Mouse (Mus musculus): ENCODE measurements around the gene Gm45717. TPM values are rescaled to one million over a fixed set of nuclear protein-coding genes. Genes with fewer than 3 reads are reported as not detected.
A peak's percentile ranks its signal among the peaks of the same experiment; 100 is the strongest.

The Gm45717 gene
- polyA plus RNA-seq, 2 experiments = not detected

DNA sequence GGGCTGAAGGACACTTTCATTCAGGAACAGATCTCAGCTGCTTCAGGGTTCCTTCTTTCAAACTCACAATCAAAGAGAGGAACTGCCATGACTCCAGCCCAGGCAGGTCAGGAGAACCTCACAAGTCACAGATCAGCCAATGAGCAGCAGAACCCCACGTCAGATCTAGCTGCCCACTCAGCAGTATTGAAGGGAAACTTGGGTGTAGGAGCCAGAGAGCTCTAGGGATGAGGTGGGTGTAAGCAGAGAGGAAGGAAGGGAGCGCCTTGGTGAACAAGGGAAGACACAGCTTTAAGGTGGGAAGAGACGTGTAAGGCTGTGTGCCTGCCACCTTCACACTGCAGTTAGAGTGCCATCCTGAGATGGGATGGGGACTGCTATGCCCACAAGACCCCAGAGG, 43.4 kb downstream of the Gm45717 start:
- Histone ChIP-seq H3K4me1 (ENCODE audit: control insufficient read depth, insufficient read depth, low read length) (0 out of 2 replicates have a peak, but pooled peaks cover 3% of the 10 kb centered on the region), H3K4me2 (replicated peaks; ENCODE audit: low read depth, low read length, severe bottlenecking) (no peak overlapping the region), H3K9me3 (ENCODE audit: control insufficient read depth, low read length) (no peaks in the 10 kb centered on the region), H3K9ac (ENCODE audit: low read depth, low read length, severe bottlenecking) (no peak overlapping the region), H3K36me3 (ENCODE audit: control insufficient read depth, insufficient read depth, low read length) (no peaks in the 10 kb centered on the region), H3K27ac (replicated peaks; ENCODE audit: low read depth, low read length) (no peak overlapping the region), H3K27me3 (ENCODE audit: control insufficient read depth, insufficient read depth, low read length) (no peaks in the 10 kb centered on the region), H3K4me3 (replicated peaks; ENCODE audit: low read length) (no peak overlapping the region)
- DNase-seq (ENCODE audit: low spot score) = no peak
- no peak for ATAC-seq (ENCODE audit: low FRiP score, low read depth)
- TF ChIP-seq POLR2A (IDR thresholded peaks at IDR 0.05; ENCODE audit: borderline replicate concordance, extremely low read depth, insufficient read depth, insufficient read length) = no peak
- 66% methylated on average over 3 of the region's 3 CpGs for WGBS

DNA sequence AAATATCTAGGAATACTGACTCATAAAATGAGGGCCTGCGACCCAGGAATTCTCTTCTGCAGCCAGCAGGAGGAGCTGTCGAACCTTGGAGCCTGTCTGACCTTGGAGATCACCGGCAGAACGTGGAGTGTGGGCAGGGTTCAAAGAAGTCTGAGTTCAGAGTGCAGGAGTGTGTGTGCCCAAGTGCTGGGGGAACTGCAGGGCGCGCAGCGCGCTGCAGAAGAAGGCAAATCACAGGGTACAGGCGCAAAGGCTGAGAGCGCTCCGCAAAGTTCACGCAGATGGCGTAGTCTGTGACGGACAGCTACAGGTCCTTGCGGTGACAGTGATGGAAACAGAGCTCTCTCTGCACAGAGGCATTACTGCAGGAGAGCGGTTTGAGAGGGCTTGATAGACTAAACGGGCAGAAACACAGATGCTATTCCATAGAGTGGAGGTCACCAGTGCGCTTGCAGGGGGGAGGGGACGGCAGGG, 47.1 kb downstream of the Gm45717 start:
- Histone ChIP-seq H3K27me3 (ENCODE audit: control insufficient read depth, insufficient read depth, low read length) (no peaks in the 10 kb centered on the region), H3K9ac (ENCODE audit: low read depth, low read length, severe bottlenecking) (peak overlapping the region; percentile 44), H3K36me3 (ENCODE audit: control insufficient read depth, insufficient read depth, low read length) (no peaks in the 10 kb centered on the region), H3K9me3 (ENCODE audit: control insufficient read depth, low read length) (no peaks in the 10 kb centered on the region), H3K4me2 (replicated peaks; ENCODE audit: low read depth, low read length, severe bottlenecking) (peak overlapping the region; percentile 73), H3K27ac (replicated peaks; ENCODE audit: low read depth, low read length) (no peak overlapping the region), H3K4me3 (replicated peaks; ENCODE audit: low read length) (peak overlapping the region; percentile 35), H3K4me1 (ENCODE audit: control insufficient read depth, insufficient read depth, low read length) (0 out of 2 replicates have a peak, but pooled peaks cover 3% of the 10 kb centered on the region)
- WGBS = 5% methylated on average over 19 of the region's 19 CpGs
- no peak for TF ChIP-seq POLR2A (IDR thresholded peaks at IDR 0.05; ENCODE audit: borderline replicate concordance, extremely low read depth, insufficient read depth, insufficient read length)
- DNase-seq (ENCODE audit: low spot score) (peak; percentile 64), ATAC-seq (ENCODE audit: low FRiP score, low read depth) (peak; percentile 82)

GRCm38 (mm10) chr7:140908181-140908580, 47.6 kb downstream of the Gm45717 start:
- Histone ChIP-seq H3K4me3 (replicated peaks; ENCODE audit: low read length) (no peak overlapping the region; the same call in 1 of the 2 replicates), H3K4me2 (replicated peaks; ENCODE audit: low read depth, low read length, severe bottlenecking) (peak overlapping the region; percentile 73), H3K9ac (ENCODE audit: low read depth, low read length, severe bottlenecking) (no peak overlapping the region), H3K4me1 (ENCODE audit: control insufficient read depth, insufficient read depth, low read length) (0 out of 2 replicates have a peak, but pooled peaks cover 3% of the 10 kb centered on the region), H3K9me3 (ENCODE audit: control insufficient read depth, low read length) (no peaks in the 10 kb centered on the region), H3K27me3 (ENCODE audit: control insufficient read depth, insufficient read depth, low read length) (no peaks in the 10 kb centered on the region), H3K27ac (replicated peaks; ENCODE audit: low read depth, low read length) (no peak overlapping the region), H3K36me3 (ENCODE audit: control insufficient read depth, insufficient read depth, low read length) (no peaks in the 10 kb centered on the region)
- DNase-seq (ENCODE audit: low spot score) (no peak), ATAC-seq (ENCODE audit: low FRiP score, low read depth) (no peak)
- no peak for TF ChIP-seq POLR2A (IDR thresholded peaks at IDR 0.05; ENCODE audit: borderline replicate concordance, extremely low read depth, insufficient read depth, insufficient read length)
- 51% methylated on average over 7 of the region's 7 CpGs for WGBS

DNA sequence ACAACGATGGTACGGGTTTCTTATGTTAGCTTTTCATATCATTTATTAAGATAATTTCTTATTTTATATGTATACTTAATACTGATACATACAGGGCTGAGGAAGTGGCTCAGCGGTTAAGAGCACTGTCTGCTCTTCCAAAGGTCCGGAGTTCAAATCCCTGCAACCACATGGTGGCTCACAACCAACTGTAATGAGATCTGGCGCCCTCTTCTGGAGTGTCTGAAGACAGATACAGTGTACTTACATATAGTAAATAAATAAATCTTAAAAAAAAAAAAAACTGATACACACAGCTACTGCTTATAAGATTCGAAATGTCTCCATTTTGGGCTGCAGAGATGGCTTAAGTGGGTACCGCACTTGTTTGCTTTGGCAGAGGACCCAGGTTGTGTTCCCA, 48.0 kb downstream of the Gm45717 start:
- no peak overlapping the region for H3K27ac ChIP-seq (replicated peaks; ENCODE audit: low read depth, low read length)
- H3K9ac ChIP-seq (ENCODE audit: low read depth, low read length, severe bottlenecking) = no peak overlapping the region
- no peak overlapping the region for H3K4me3 ChIP-seq (replicated peaks; ENCODE audit: low read length)
- H3K4me1 ChIP-seq (ENCODE audit: control insufficient read depth, insufficient read depth, low read length) = 0 out of 2 replicates have a peak, but pooled peaks cover 3% of the 10 kb centered on the region
- 84% methylated on average over 7 of the region's 7 CpGs for WGBS
- no peaks in the 10 kb centered on the region for H3K9me3 ChIP-seq (ENCODE audit: control insufficient read depth, low read length)
- no peaks in the 10 kb centered on the region for H3K27me3 ChIP-seq (ENCODE audit: control insufficient read depth, insufficient read depth, low read length)
- DNase-seq (ENCODE audit: low spot score) (no peak), ATAC-seq (ENCODE audit: low FRiP score, low read depth) (no peak)
- no peak for TF ChIP-seq POLR2A (IDR thresholded peaks at IDR 0.05; ENCODE audit: borderline replicate concordance, extremely low read depth, insufficient read depth, insufficient read length)
- H3K36me3 ChIP-seq (ENCODE audit: control insufficient read depth, insufficient read depth, low read length) = no peaks in the 10 kb centered on the region
- no peak overlapping the region for H3K4me2 ChIP-seq (replicated peaks; ENCODE audit: low read depth, low read length, severe bottlenecking)

GRCm38 (mm10) chr7:140907131-140907530, 48.6 kb downstream of the Gm45717 start:
- Histone ChIP-seq H3K4me3 (replicated peaks; ENCODE audit: low read length) (no peak overlapping the region), H3K4me1 (ENCODE audit: control insufficient read depth, insufficient read depth, low read length) (0 out of 2 replicates have a peak, but pooled peaks cover 3% of the 10 kb centered on the region), H3K36me3 (ENCODE audit: control insufficient read depth, insufficient read depth, low read length) (no peaks in the 10 kb centered on the region), H3K4me2 (replicated peaks; ENCODE audit: low read depth, low read length, severe bottlenecking) (no peak overlapping the region), H3K9me3 (ENCODE audit: control insufficient read depth, low read length) (no peaks in the 10 kb centered on the region), H3K27me3 (ENCODE audit: control insufficient read depth, insufficient read depth, low read length) (no peaks in the 10 kb centered on the region), H3K9ac (ENCODE audit: low read depth, low read length, severe bottlenecking) (no peak overlapping the region), H3K27ac (replicated peaks; ENCODE audit: low read depth, low read length) (no peak overlapping the region)
- DNase-seq (ENCODE audit: low spot score) = no peak
- no peak for TF ChIP-seq POLR2A (IDR thresholded peaks at IDR 0.05; ENCODE audit: borderline replicate concordance, extremely low read depth, insufficient read depth, insufficient read length)
- ATAC-seq (ENCODE audit: low FRiP score, low read depth) = no peak
- WGBS = 86% methylated on average over 13 of the region's 13 CpGs
